Mouse (Mus musculus): ENCODE measurements around the gene Dusp7. TPM values are rescaled to one million over a fixed set of nuclear protein-coding genes. Genes with fewer than 3 reads are reported as not detected.

Gene Dusp7
- polyA plus RNA-seq, 1 experiment from 2014 or later, result 40.5 TPM

- peak overlapping the region; percentile 51 for H3K4me2 ChIP-seq (replicated peaks)
- H3K9me3 ChIP-seq, result no peaks in the 10 kb centered on the region
- no peak for ATAC-seq (ENCODE audit: low FRiP score, low read depth)
- H3K4me1 ChIP-seq, result peaks cover 99% of the 10 kb centered on the region
- no peaks in the 10 kb centered on the region for H3K27me3 ChIP-seq
- no peak overlapping the region for H3K4me3 ChIP-seq
- H3K27ac ChIP-seq, result peak overlapping the region; percentile 99
- H3K9ac ChIP-seq, result peak overlapping the region; percentile 39; the same call in 1 of the 2 replicates
- H3K36me3 ChIP-seq, result no peaks in the 10 kb centered on the region
These were observed 12.5 kb upstream of the Dusp7 start for GRCm38 (mm10) chr9:106355975-106356286.

- Histone ChIP-seq H3K36me3 (no peaks in the 10 kb centered on the region), H3K4me1 (peaks cover 99% of the 10 kb centered on the region), H3K9ac (no peak overlapping the region), H3K27ac (peak overlapping the region; percentile 99), H3K9me3 (no peaks in the 10 kb centered on the region), H3K4me2 (replicated peaks) (peak overlapping the region; percentile 51), H3K27me3 (no peaks in the 10 kb centered on the region), H3K4me3 (no peak overlapping the region)
- ATAC-seq (ENCODE audit: low FRiP score, low read depth), result peak; percentile 95
- WGBS, result 19% methylated on average over 5 of the region's 10 CpGs
These were observed 12.0 kb upstream of the Dusp7 start for GRCm38 (mm10) chr9:106356323-106356844.

- no peaks in the 10 kb centered on the region for H3K36me3 ChIP-seq
- H3K4me3 ChIP-seq, result no peak overlapping the region
- H3K27ac ChIP-seq, result peak overlapping the region; percentile 99
- H3K4me1 ChIP-seq, result peaks cover 94% of the 10 kb centered on the region
- H3K4me2 ChIP-seq (replicated peaks), result peak overlapping the region; percentile 51; the same call in 1 of the 2 replicates
- H3K27me3 ChIP-seq, result no peaks in the 10 kb centered on the region
- H3K9ac ChIP-seq, result 0 out of 2 replicates have a peak overlapping the region, but pooled peaks have one; percentile 39
- 25% methylated on average over 3 of the region's 3 CpGs for WGBS
- ATAC-seq (ENCODE audit: low FRiP score, low read depth), result no peak
- no peaks in the 10 kb centered on the region for H3K9me3 ChIP-seq
These were observed 11.3 kb upstream of the Dusp7 start for GRCm38 (mm10) chr9:106357167-106357566.

- peaks cover 73% of the 10 kb centered on the region for H3K4me1 ChIP-seq
These were observed 9.1 kb upstream of the Dusp7 start for GRCm38 (mm10) chr9:106359297-106359696.

GRCm38 (mm10) chr9:106361140-106361539 lies 7.3 kb upstream of the Dusp7 start:
- H3K36me3 ChIP-seq, result no peaks in the 10 kb centered on the region
- no peak for ATAC-seq (ENCODE audit: low FRiP score, low read depth)
- H3K4me1 ChIP-seq, result peaks cover 73% of the 10 kb centered on the region
- no peak overlapping the region for H3K27ac ChIP-seq
- H3K4me2 ChIP-seq (replicated peaks), result no peak overlapping the region
- no peak overlapping the region for H3K4me3 ChIP-seq
- H3K27me3 ChIP-seq, result no peaks in the 10 kb centered on the region
- H3K9me3 ChIP-seq, result no peaks in the 10 kb centered on the region
- H3K9ac ChIP-seq, result no peak overlapping the region
- WGBS, result 69% methylated on average over 6 of the region's 6 CpGs

More at GRCm38 (mm10) chr9:106359297-106359696, 9.1 kb upstream of the Dusp7 start:
- ATAC-seq (ENCODE audit: low FRiP score, low read depth), result no peak
- Histone ChIP-seq H3K9ac (no peak overlapping the region), H3K27me3 (no peaks in the 10 kb centered on the region), H3K27ac (peak overlapping the region; percentile 99; the same call in 1 of the 2 replicates), H3K4me2 (replicated peaks) (no peak overlapping the region), H3K36me3 (no peaks in the 10 kb centered on the region), H3K4me3 (no peak overlapping the region), H3K9me3 (no peaks in the 10 kb centered on the region)
- WGBS, result 51% methylated on average over 6 of the region's 6 CpGs

GRCm38 (mm10) chr9:106365333-106365732 lies 3.1 kb upstream of the Dusp7 start:
- Histone ChIP-seq H3K27ac (peak overlapping the region; percentile 95), H3K9me3 (no peaks in the 10 kb centered on the region), H3K9ac (0 out of 2 replicates have a peak overlapping the region, but pooled peaks have one; percentile 36), H3K4me2 (replicated peaks) (no peak overlapping the region), H3K27me3 (no peaks in the 10 kb centered on the region), H3K4me3 (no peak overlapping the region), H3K4me1 (peaks cover 47% of the 10 kb centered on the region), H3K36me3 (no peaks in the 10 kb centered on the region)
- WGBS, result 62% methylated on average over 7 of the region's 7 CpGs
- no peak for ATAC-seq (ENCODE audit: low FRiP score, low read depth)

- ATAC-seq (ENCODE audit: low FRiP score, low read depth), result no peak
- Histone ChIP-seq H3K27me3 (no peaks in the 10 kb centered on the region), H3K4me2 (replicated peaks) (peak overlapping the region; percentile 95), H3K4me1 (peaks cover 47% of the 10 kb centered on the region), H3K27ac (peak overlapping the region; percentile 95), H3K4me3 (peak overlapping the region; percentile 98), H3K36me3 (peaks cover 7% of the 10 kb centered on the region), H3K9me3 (no peaks in the 10 kb centered on the region), H3K9ac (peak overlapping the region; percentile 83; the same call in 1 of the 2 replicates)
- WGBS, result 27% methylated on average over 1 of the region's 1 CpGs
These were observed 2.2 kb upstream of the Dusp7 start for GRCm38 (mm10) chr9:106366188-106366587.

GRCm38 (mm10) chr9:106367001-106367400 lies 1.4 kb upstream of the Dusp7 start:
- Histone ChIP-seq H3K27me3 (no peaks in the 10 kb centered on the region), H3K9ac (peak overlapping the region; percentile 83), H3K4me1 (peaks cover 50% of the 10 kb centered on the region), H3K27ac (peak overlapping the region; percentile 95), H3K36me3 (peaks cover 15% of the 10 kb centered on the region), H3K9me3 (no peaks in the 10 kb centered on the region), H3K4me2 (replicated peaks) (peak overlapping the region; percentile 95), H3K4me3 (peak overlapping the region; percentile 98)
- no peak for ATAC-seq (ENCODE audit: low FRiP score, low read depth)
- WGBS, result 20% methylated on average over 5 of the region's 5 CpGs

- peak; percentile 92 for ATAC-seq (ENCODE audit: low FRiP score, low read depth)
- peak overlapping the region; percentile 99 for H3K27ac ChIP-seq
- WGBS, result 0% methylated on average over 33 of the region's 36 CpGs
These were observed 780 bp upstream of the Dusp7 start for GRCm38 (mm10) chr9:106367592-106368111.

GRCm38 (mm10) chr9:106368831-106369501 lies 534 bp downstream of the Dusp7 start:
- H3K4me2 ChIP-seq (replicated peaks), result peak overlapping the region; percentile 95
- H3K27ac ChIP-seq, result peak overlapping the region; percentile 99
- no peak for ATAC-seq (ENCODE audit: low FRiP score, low read depth)
- peak overlapping the region; percentile 98 for H3K4me3 ChIP-seq
- no peaks in the 10 kb centered on the region for H3K27me3 ChIP-seq
- H3K9ac ChIP-seq, result peak overlapping the region; percentile 100
- H3K9me3 ChIP-seq, result no peaks in the 10 kb centered on the region
- peaks cover 35% of the 10 kb centered on the region for H3K36me3 ChIP-seq
- peaks cover 70% of the 10 kb centered on the region for H3K4me1 ChIP-seq
- under 1% methylated on average over 70 of the region's 72 CpGs for WGBS

More at GRCm38 (mm10) chr9:106367592-106368111, 780 bp upstream of the Dusp7 start:
- Histone ChIP-seq H3K9me3 (no peaks in the 10 kb centered on the region), H3K27me3 (no peaks in the 10 kb centered on the region), H3K4me2 (replicated peaks) (peak overlapping the region; percentile 95), H3K4me3 (peak overlapping the region; percentile 98), H3K36me3 (peaks cover 22% of the 10 kb centered on the region), H3K4me1 (peaks cover 57% of the 10 kb centered on the region), H3K9ac (peak overlapping the region; percentile 100)

- Histone ChIP-seq H3K36me3 (peaks cover 43% of the 10 kb centered on the region), H3K9ac (peak overlapping the region; percentile 100), H3K9me3 (no peaks in the 10 kb centered on the region), H3K4me1 (peaks cover 69% of the 10 kb centered on the region), H3K27me3 (no peaks in the 10 kb centered on the region), H3K27ac (peak overlapping the region; percentile 99), H3K4me2 (replicated peaks) (peak overlapping the region; percentile 95), H3K4me3 (peak overlapping the region; percentile 98)
- no peak for ATAC-seq (ENCODE audit: low FRiP score, low read depth)
- 5% methylated on average over 11 of the region's 11 CpGs for WGBS
These were observed 1.5 kb downstream of the Dusp7 start for GRCm38 (mm10) chr9:106369801-106370485.

All from limb, embryonic 13.5 days (tissue).